Mouse (Mus musculus): Measurements from ENCODE around the gene Fstl3. TPM values are rescaled to one million over a fixed set of nuclear protein-coding genes. Genes with fewer than 3 reads are reported as not detected.
A peak's percentile ranks its signal among the peaks of the same experiment; 100 is the strongest.

Fstl3 gene
- polyA plus RNA-seq, 1 experiment from 2014 or later = 0.40 TPM

GRCm38 (mm10) chr10:79793051-79793737 lies 16.1 kb downstream of the Fstl3 start, which contains the start of gene Palm:
Palm (plus strand) TSS chr10:79793572.
- peak; percentile 71 for ATAC-seq
- H3K27me3 ChIP-seq = peaks cover 5% of the 10 kb centered on the region; the same call in 1 of the 2 replicates
- WGBS = 6% methylated on average over 45 of the region's 51 CpGs
- H3K9me3 ChIP-seq (replicated peaks) = no peaks in the 10 kb centered on the region
- H3K9ac ChIP-seq = peak within 1 kb of the TSS; percentile 99
- H3K36me3 ChIP-seq (ENCODE audit: poor library complexity, severe bottlenecking) = peaks cover 5% of the 10 kb centered on the region; the same call in 1 of the 2 replicates
- H3K4me1 ChIP-seq = peaks cover 38% of the 10 kb centered on the region
- peak within 1 kb of the TSS; percentile 94 for H3K4me2 ChIP-seq
- peak within 1 kb of the TSS; percentile 94 for H3K27ac ChIP-seq
- peak within 1 kb of the TSS; percentile 94 for H3K4me3 ChIP-seq

GRCm38 (mm10) chr10:79793738-79794490 lies 16.8 kb downstream of the Fstl3 start:
- Histone ChIP-seq H3K9ac (peak overlapping the region; percentile 99), H3K9me3 (replicated peaks) (no peaks in the 10 kb centered on the region)

GRCm38 (mm10) chr10:79794491-79794931 lies 17.4 kb downstream of the Fstl3 start:
- peak overlapping the region; percentile 94 for H3K4me2 ChIP-seq
- peak overlapping the region; percentile 94 for H3K4me3 ChIP-seq
- 2% methylated on average over 10 of the region's 10 CpGs for WGBS
- peak overlapping the region; percentile 94 for H3K27ac ChIP-seq
- peak overlapping the region; percentile 99 for H3K9ac ChIP-seq
- H3K9me3 ChIP-seq (replicated peaks) = no peaks in the 10 kb centered on the region
- H3K36me3 ChIP-seq (ENCODE audit: poor library complexity, severe bottlenecking) = peaks cover 10% of the 10 kb centered on the region
- peaks cover 42% of the 10 kb centered on the region for H3K4me1 ChIP-seq
- ATAC-seq = peak; percentile 45; the same call in 1 of the 2 replicates
- H3K27me3 ChIP-seq = peaks cover 4% of the 10 kb centered on the region; the same call in 1 of the 2 replicates

More at GRCm38 (mm10) chr10:79793738-79794490, 16.8 kb downstream of the Fstl3 start:
- Histone ChIP-seq H3K4me2 (peak overlapping the region; percentile 94), H3K4me1 (peaks cover 40% of the 10 kb centered on the region), H3K4me3 (peak overlapping the region; percentile 94), H3K36me3 (ENCODE audit: poor library complexity, severe bottlenecking) (peaks cover 5% of the 10 kb centered on the region; the same call in 1 of the 2 replicates), H3K27me3 (peaks cover 5% of the 10 kb centered on the region; the same call in 1 of the 2 replicates), H3K27ac (peak overlapping the region; percentile 94)
- peak; percentile 67 for ATAC-seq
- WGBS = 1% methylated on average over 32 of the region's 38 CpGs

GRCm38 (mm10) chr10:79795905-79796304 lies 18.8 kb downstream of the Fstl3 start:
- Histone ChIP-seq H3K9me3 (replicated peaks) (no peaks in the 10 kb centered on the region), H3K4me2 (no peak overlapping the region), H3K36me3 (ENCODE audit: poor library complexity, severe bottlenecking) (peaks cover 21% of the 10 kb centered on the region), H3K27me3 (no peaks in the 10 kb centered on the region), H3K27ac (no peak overlapping the region), H3K4me1 (peaks cover 52% of the 10 kb centered on the region), H3K9ac (no peak overlapping the region), H3K4me3 (no peak overlapping the region)
- no peak for ATAC-seq
- WGBS = 96% methylated on average over 3 of the region's 3 CpGs

DNA sequence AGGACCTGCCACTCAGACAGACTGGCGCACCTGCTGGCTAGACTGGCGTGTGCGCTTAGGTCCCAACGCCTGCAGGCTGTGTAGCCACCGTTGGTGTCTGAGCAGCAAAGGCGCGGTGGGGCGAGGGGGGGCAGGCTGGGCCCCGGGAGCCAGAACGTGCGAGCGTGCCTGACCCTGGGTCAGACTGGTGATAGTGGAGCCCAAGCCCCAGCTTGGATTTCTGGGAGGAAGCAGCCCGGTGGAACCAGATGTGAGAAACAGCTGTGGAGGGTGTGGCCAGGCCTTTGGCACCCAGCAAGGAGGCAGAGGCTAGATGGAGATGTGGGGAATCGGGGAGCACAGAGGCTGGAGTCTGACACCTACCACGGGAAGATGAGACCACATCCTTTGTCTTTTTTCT lies 20.3 kb downstream of the Fstl3 start:
- Histone ChIP-seq H3K27ac (peak overlapping the region; percentile 52; the same call in 1 of the 2 replicates), H3K4me2 (peak overlapping the region; percentile 38), H3K27me3 (no peaks in the 10 kb centered on the region), H3K4me3 (no peak overlapping the region), H3K9ac (peak overlapping the region; percentile 27; the same call in 1 of the 2 replicates), H3K4me1 (peaks cover 66% of the 10 kb centered on the region), H3K36me3 (ENCODE audit: poor library complexity, severe bottlenecking) (peaks cover 21% of the 10 kb centered on the region), H3K9me3 (replicated peaks) (no peaks in the 10 kb centered on the region)
- no peak for ATAC-seq
- WGBS = 60% methylated on average over 15 of the region's 15 CpGs

DNA sequence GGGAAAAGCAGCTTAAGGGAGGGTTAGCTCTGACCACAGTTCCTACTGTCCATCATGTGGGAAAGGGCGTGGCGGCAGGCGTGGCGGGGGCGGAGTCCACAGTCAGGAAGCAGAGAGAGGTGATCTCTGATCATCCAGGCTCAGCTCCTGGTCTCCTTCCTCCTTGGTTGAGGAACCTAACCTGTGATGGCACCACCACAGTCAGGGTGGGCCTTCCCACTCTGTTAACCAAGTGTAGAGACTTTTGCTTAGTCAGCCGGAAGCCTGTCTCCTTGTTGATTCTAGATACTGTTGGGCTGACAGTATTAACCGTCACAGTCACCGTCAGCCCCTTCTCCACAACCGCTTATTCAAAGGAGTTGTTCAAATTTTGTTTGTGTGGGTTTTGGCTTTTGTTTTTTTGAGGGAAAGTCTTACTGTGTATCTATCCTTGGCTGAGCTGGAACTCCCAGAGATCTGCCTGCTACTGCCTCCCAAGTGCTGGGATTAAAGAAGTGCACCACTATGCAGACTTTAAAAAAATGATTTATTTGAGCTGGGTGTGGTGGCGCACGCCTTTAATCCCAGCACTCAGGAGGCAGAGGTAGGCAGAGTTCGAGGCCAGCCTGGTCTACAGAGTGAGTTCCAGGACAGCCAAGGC lies 21.3 kb downstream of the Fstl3 start:
- H3K27me3 ChIP-seq = no peaks in the 10 kb centered on the region
- H3K9ac ChIP-seq = no peak overlapping the region
- no peak overlapping the region for H3K27ac ChIP-seq
- H3K9me3 ChIP-seq (replicated peaks) = no peaks in the 10 kb centered on the region
- no peak overlapping the region for H3K4me3 ChIP-seq
- 93% methylated on average over 12 of the region's 12 CpGs for WGBS
- ATAC-seq = no peak
- H3K36me3 ChIP-seq (ENCODE audit: poor library complexity, severe bottlenecking) = peaks cover 21% of the 10 kb centered on the region
- H3K4me1 ChIP-seq = peaks cover 77% of the 10 kb centered on the region
- H3K4me2 ChIP-seq = no peak overlapping the region

- ATAC-seq = no peak
- Histone ChIP-seq H3K4me2 (no peak overlapping the region), H3K9ac (0 out of 2 replicates have a peak overlapping the region, but pooled peaks have one; percentile 16), H3K36me3 (ENCODE audit: poor library complexity, severe bottlenecking) (peaks cover 21% of the 10 kb centered on the region), H3K9me3 (replicated peaks) (no peaks in the 10 kb centered on the region), H3K27ac (peak overlapping the region; percentile 21; the same call in 1 of the 2 replicates), H3K4me1 (peaks cover 85% of the 10 kb centered on the region), H3K4me3 (no peak overlapping the region), H3K27me3 (no peaks in the 10 kb centered on the region)
- 86% methylated on average over 11 of the region's 11 CpGs for WGBS
Observed at GRCm38 (mm10) chr10:79800508-79800907, 23.4 kb downstream of the Fstl3 start.

GRCm38 (mm10) chr10:79801837-79802236 lies 24.8 kb downstream of the Fstl3 start:
- Histone ChIP-seq H3K9me3 (replicated peaks) (no peaks in the 10 kb centered on the region), H3K36me3 (ENCODE audit: poor library complexity, severe bottlenecking) (peaks cover 21% of the 10 kb centered on the region), H3K27me3 (no peaks in the 10 kb centered on the region), H3K4me2 (peak overlapping the region; percentile 73; the same call in 1 of the 2 replicates), H3K4me1 (peaks cover 83% of the 10 kb centered on the region), H3K27ac (peak overlapping the region; percentile 95), H3K9ac (0 out of 2 replicates have a peak overlapping the region, but pooled peaks have one; percentile 35), H3K4me3 (no peak overlapping the region)
- no peak for ATAC-seq
- WGBS = 31% methylated on average over 2 of the region's 3 CpGs

DNA sequence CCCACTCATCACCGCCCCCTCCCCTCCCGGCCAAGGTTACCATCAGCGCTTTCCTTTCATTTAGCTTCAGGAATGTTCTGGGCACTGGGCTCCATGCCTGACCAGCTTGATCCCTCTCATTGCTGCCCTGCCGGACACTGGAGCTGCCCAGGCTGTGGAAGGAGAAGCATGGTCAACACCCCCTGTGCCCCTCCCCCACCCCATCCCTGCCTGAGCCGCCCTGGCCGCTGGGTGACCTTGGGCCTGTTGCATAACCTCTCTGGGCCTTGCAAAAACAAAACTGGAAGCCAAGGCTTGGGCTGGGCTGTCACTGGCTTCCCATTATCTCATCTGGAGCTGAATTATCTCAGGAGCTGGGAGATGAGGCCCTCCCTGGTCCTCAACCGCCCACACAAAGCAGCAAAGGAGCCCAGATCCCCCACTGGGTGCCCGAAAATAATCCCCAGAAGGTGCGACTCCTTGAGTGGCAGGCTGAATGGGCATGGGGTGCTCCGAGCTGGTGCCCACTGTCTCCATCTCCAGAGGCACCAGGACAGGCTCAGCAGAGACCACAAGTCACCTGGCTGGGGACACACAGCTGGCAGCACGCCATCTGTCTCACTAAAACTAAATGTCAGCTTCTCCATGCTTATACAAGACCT lies 25.4 kb downstream of the Fstl3 start:
- Histone ChIP-seq H3K27ac (peak overlapping the region; percentile 95), H3K4me3 (no peak overlapping the region), H3K4me2 (peak overlapping the region; percentile 73), H3K36me3 (ENCODE audit: poor library complexity, severe bottlenecking) (peaks cover 27% of the 10 kb centered on the region), H3K27me3 (no peaks in the 10 kb centered on the region), H3K9me3 (replicated peaks) (no peaks in the 10 kb centered on the region), H3K9ac (peak overlapping the region; percentile 35; the same call in 1 of the 2 replicates), H3K4me1 (peaks cover 78% of the 10 kb centered on the region)
- no peak for ATAC-seq
- WGBS = 28% methylated on average over 11 of the region's 11 CpGs

- Histone ChIP-seq H3K27me3 (no peaks in the 10 kb centered on the region), H3K36me3 (ENCODE audit: poor library complexity, severe bottlenecking) (peaks cover 41% of the 10 kb centered on the region), H3K4me3 (peak overlapping the region; percentile 34), H3K9me3 (replicated peaks) (no peaks in the 10 kb centered on the region), H3K4me2 (peak overlapping the region; percentile 73), H3K9ac (peak overlapping the region; percentile 55), H3K4me1 (peaks cover 73% of the 10 kb centered on the region), H3K27ac (peak overlapping the region; percentile 95)
- ATAC-seq = peak; percentile 98
- 4% methylated on average over 29 of the region's 29 CpGs for WGBS
Observed at GRCm38 (mm10) chr10:79803716-79804323, 26.7 kb downstream of the Fstl3 start.

- ATAC-seq = no peak
- H3K27ac ChIP-seq = peak overlapping the region; percentile 95
- H3K4me1 ChIP-seq = peaks cover 65% of the 10 kb centered on the region
- H3K4me2 ChIP-seq = no peak overlapping the region
- peaks cover 44% of the 10 kb centered on the region for H3K36me3 ChIP-seq (ENCODE audit: poor library complexity, severe bottlenecking)
- H3K9me3 ChIP-seq (replicated peaks) = no peaks in the 10 kb centered on the region
- no peak overlapping the region for H3K4me3 ChIP-seq
- WGBS = 84% methylated on average over 11 of the region's 11 CpGs
- no peaks in the 10 kb centered on the region for H3K27me3 ChIP-seq
- H3K9ac ChIP-seq = no peak overlapping the region
Observed at GRCm38 (mm10) chr10:79805636-79806035, 28.6 kb downstream of the Fstl3 start.

All from forebrain, embryonic 13.5 days (tissue).